Mouse (Mus musculus) adrenal gland, postnatal 10 days (tissue): ENCODE measurements around the gene Polr3gl. TPM values are rescaled to one million over a fixed set of nuclear protein-coding genes. Genes with fewer than 3 reads are reported as not detected.
"Not testable (repeated sequence)": the region's sequence is repeated elsewhere in the genome, so short reads cannot be mapped to it uniquely, and the experiment has no call there.

Experiments
- DNase-seq: peaks from one replicate; pipeline ENCODE4 v3.0.0; 2021; ENCODE audit warnings: mixed read lengths
- long read RNA-seq, 2 experiments: library from polyadenylated mRNA; stranded (forward); transcript quantifications; one replicate each; pipeline ENCODE4 v2.0.0; 2021
- total RNA-seq, 2 experiments: library from RNA; stranded (reverse); gene quantifications; 2 replicates each; pipeline ENCODE4 v1.2.3; 2021

Polr3gl gene
- 10 to 100 TPM; 29.3 to 34.3 TPM for total RNA-seq
- long read RNA-seq, experiment 1, transcript Polr3gl-201 (8 exons, 1,427 nt) = major isoform, 29 of 43 reads
- long read RNA-seq, experiment 1, partial matches to known transcripts = 7 of 43 reads
- long read RNA-seq, experiment 1, other reads (novel, unspliced or antisense) = 3 of 43 reads
- long read RNA-seq, experiment 2, transcript Polr3gl-201 (8 exons, 1,427 nt) = major isoform, 16 of 25 reads
- long read RNA-seq, experiment 2, partial matches to known transcripts = 2 of 25 reads
- long read RNA-seq, experiment 2, other reads (novel, unspliced or antisense) = 3 of 25 reads

GRCm38 (mm10) chr3:96593790-96594560 lies at the start of gene Polr3gl:
Gene Polr3gl, minus strand, starts transcription at chr3:96594181.
- DNase-seq = peak; percentile 95

- DNase-seq = peak; percentile 76
These were observed 45.2 kb upstream of the Polr3gl start for GRCm38 (mm10) chr3:96639219-96639618.

- DNase-seq = peak; percentile 12
These were observed 42.5 kb upstream of the Polr3gl start for GRCm38 (mm10) chr3:96636448-96636847.

GRCm38 (mm10) chr3:96635906-96636305 lies 41.9 kb upstream of the Polr3gl start:
- DNase-seq = no peak

- peak; percentile 96 for DNase-seq
These were observed 41.2 kb upstream of the Polr3gl start, which contains the start of the genes Pex11b and Gm42957 for GRCm38 (mm10) chr3:96634928-96635879. Gene Pex11b, plus strand, starts transcription at chr3:96635376. Gene Gm42957, plus strand, starts transcription at chr3:96635474.

GRCm38 (mm10) chr3:96634015-96634414 lies 40.0 kb upstream of the Polr3gl start:
- DNase-seq = no peak

- DNase-seq = no peak
These were observed 38.1 kb upstream of the Polr3gl start for GRCm38 (mm10) chr3:96632058-96632457.

- peak; percentile 97 for DNase-seq
These were observed 36.0 kb upstream of the Polr3gl start, which contains the start of gene Rbm8a for GRCm38 (mm10) chr3:96629729-96630600. Gene Rbm8a, plus strand, starts transcription at chr3:96629933.

- no peak for DNase-seq
These were observed 29.2 kb upstream of the Polr3gl start for GRCm38 (mm10) chr3:96623201-96623600.

GRCm38 (mm10) chr3:96617941-96618340 lies 24.0 kb upstream of the Polr3gl start:
- DNase-seq = no peak

GRCm38 (mm10) chr3:96606618-96607017 lies 12.6 kb upstream of the Polr3gl start:
- no peak for DNase-seq

- not testable (repeated sequence) for DNase-seq
These were observed 12.0 kb upstream of the Polr3gl start for GRCm38 (mm10) chr3:96606007-96606406.

GRCm38 (mm10) chr3:96603311-96603710 lies 9.3 kb upstream of the Polr3gl start:
- DNase-seq = peak; percentile 39

GRCm38 (mm10) chr3:96602704-96603084 lies 8.7 kb upstream of the Polr3gl start:
- no peak for DNase-seq

GRCm38 (mm10) chr3:96601941-96602703 lies 8.1 kb upstream of the Polr3gl start:
- DNase-seq = peak; percentile 67

GRCm38 (mm10) chr3:96601251-96601787 lies 7.3 kb upstream of the Polr3gl start:
- peak; percentile 81 for DNase-seq

- DNase-seq = peak; percentile 94
These were observed 6.8 kb upstream of the Polr3gl start, which contains the start of gene Lix1l for GRCm38 (mm10) chr3:96600639-96601250. Gene Lix1l, plus strand, starts transcription at chr3:96601149.

- DNase-seq = no peak
These were observed 5.4 kb upstream of the Polr3gl start for GRCm38 (mm10) chr3:96599411-96599810.

GRCm38 (mm10) chr3:96599069-96599393 lies 5.0 kb upstream of the Polr3gl start:
- DNase-seq = no peak
